Mouse (Mus musculus) kidney, postnatal 14 days (tissue): ENCODE results near the gene Notch1.

ENCODE experiments used
- DNase-seq: peaks from one replicate; pipeline ENCODE4 v3.0.0; 2022; ENCODE audit warnings: mixed read lengths

The Notch1 gene

DNA sequence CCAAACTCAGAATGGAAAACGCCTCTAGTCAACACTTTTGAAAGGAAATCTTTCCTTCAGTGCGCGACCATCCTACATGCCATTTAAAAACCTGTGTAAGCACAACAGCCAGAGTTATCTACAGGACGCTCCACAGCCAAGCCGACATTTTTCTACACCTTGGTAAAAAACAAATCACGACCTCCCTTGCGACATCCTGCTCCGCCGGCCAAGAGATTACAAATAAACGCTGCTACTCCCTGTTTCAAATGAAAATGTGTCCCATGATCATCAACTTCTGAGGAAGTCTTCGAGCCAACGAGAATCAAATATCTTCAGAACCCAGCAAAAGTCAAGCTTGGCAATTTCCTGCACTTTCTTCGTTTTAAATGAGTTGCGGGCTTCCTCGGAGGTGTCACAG, 72.1 kb downstream of the Notch1 start:
- no peak for DNase-seq

DNA sequence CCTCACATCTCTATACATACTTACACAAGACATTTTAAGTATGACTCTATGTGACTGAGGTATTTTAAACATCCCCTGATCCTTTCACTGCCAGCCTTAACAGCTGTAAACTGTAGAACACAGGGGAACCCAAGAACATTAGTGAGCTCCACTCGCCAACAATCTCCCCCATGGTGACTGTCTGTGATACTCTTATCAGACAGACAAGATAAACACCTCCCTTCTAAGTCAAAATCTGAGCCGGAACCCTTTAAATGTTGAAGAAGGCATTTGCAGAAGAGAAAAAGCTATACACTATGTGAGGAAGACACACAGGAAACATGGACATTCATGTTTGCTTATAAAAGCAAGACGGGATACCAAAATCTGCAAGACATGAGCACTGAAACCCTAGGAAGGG, 72.6 kb downstream of the Notch1 start:
- no peak for DNase-seq

DNA sequence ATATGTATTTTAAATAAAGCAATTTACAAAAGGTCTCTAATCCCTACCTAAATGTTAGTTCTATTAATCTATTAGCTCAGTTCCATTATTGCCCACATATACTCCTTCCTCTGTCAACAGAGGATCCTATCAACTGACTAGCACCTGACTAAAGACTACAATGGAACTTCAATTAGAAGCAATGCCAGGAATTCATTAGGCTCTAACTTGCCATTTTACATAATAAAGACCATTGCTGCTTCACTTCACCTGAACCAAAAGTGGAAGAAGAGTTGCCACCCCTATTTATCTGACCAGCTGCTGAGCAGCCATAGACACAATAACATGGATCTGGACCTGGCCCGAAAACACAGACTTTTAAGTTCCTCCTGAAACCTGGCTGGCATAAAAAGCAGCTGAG, 73.6 kb downstream of the Notch1 start:
- no peak for DNase-seq

DNA sequence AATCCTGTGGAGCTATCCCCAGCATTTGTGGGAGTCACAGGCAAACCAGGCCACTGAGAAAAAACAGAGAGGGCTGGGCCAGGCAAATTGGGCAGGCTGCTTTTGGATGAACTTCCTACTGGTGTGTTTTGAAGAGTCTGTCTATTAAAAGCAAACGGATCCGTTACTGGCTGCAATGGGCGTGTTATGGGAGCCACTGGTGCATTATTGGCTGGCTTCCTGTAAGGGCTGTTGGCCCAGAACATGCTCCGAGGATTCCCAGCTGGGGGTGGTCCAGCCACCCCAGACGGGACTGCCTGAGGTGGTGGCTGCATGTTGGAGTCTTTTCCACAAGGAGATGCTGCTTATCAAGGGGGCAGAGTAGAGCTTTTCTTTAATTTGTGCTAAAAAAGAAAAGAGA, 74.8 kb downstream of the Notch1 start:
- no peak for DNase-seq

DNA sequence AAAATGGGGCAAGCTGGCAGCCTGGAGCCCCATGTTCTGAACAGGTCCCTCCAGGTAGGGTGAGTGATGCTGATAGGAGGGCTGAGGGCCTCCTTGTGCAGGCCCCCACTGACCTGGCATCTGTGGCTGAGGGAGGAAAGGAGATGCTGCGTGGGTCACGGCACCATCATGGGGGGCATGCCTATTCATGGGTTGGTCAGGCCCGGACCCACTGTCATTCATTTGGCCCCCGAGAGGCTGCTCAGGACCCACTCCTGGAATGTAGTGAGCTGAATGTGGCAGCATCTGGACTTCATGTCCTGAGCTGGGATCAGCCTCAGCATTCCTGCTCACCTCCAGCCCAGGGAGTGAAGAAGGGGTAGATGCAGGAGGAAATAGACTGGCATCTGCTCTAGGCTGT, 75.2 kb downstream of the Notch1 start:
- DNase-seq: no peak

DNA sequence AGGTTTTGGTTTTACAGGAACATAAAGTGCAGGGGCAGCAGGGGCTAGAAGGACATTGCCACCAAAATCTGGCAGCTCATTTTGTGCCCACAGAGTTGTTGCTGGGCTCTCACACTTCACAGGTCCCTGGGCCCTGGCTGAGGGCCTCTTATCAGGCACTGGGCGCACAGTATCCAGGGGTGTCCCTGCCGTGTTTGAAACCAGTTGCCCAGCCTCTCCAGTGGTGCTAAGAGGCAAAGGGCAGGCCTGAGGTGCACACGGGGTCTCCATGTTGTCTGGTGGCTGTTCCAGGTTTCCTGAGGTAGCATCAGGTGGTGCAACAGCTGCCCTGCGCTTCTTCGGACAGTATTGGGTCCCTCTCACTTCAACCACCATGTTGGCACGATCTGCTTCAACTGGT, 76.8 kb downstream of the Notch1 start:
- no peak for DNase-seq

DNA sequence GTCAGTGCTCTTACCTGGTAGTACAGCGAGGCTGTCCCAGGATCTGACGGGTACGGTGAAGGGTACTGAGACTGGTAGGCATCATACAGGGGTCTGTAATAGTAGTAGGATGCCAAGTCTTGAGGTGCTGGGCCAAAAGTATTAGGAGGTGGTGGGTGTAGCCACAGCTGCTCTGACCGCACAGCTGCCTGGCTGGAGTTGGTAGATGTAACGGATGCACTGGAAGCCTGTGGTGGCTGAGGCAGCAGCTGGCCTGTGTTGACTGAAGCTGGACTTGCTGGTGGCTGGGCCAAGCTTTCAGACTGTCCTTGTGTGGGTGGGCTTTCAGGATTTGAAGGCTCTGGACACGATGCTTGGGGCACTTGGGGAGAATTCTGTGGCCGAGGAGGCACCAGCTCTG, 78.1 kb downstream of the Notch1 start:
- DNase-seq: no peak

DNA sequence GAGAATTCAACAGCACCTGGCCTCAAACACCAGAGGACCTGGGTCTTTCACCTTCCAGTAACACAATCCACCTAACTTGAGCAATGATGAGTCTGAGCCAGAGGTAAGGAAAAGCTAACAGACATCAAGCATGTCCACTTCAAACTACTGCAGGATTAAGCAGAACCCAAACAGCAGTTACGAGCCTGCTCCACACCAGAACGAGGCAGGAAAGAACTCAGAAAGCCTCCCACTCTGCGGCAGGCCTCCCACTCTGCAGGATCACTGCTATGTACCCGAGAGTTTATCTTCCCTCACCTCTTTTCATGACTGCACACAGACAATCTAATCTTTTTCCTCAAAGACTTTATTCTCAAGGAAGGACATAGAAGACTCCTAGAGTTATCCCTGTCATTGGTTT, 79.2 kb downstream of the Notch1 start:
- DNase-seq: no peak

DNA sequence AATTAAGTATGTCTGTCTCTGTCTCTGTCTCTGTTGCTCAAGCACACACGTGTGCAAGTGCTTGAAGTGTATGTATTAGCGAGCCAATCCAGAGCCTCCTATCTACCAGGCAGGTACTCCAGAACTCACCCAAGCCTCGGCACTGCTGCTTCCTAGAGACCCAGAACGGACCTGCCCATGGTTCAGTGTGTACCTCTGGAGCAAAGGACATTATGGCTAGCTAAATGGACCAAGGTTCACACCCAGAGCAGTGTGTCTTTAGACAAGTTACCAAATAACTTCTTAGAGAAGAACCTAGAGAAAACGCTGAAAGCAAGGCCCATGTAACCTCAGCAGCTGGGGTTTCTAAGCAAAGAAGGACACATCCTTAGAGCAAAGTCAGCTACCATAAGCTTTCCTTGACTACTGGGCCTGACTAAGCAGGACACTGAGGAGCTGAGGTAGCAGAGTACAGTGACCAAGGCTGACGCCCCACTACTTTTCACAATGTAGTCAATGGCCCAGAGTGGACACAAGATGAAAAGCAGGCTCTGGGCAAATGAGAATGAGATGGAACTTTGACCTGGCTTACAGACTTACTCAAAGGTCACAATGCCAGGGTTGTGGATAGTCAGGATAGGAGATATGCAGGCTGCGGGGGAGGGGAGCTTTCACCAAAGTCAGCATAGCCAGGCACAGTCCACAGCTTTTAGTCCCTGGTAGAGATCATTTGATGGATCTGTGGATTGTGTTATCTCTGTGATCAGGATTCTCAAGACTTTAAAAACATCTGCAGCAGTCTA, 81.5 kb downstream of the Notch1 start:
- DNase-seq: peak; percentile 58

DNA sequence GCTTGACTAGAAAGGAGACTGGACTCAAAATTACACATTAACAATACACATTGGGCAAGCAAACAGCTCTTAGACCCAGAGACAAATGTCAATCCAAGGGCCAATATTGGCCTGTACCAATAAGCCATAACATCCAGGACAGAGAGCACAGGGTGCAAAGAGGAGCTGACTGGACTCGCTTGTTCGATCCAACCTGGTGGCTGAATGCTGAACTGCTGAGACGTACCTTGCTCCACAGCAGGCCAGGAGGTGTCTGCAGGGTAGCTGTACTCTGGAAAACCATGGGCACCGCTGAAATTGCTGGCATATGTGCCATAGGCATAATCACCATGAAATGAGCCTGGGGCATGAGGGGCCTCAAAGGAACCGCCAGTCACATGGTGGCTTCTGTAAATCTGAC, 86.6 kb downstream of the Notch1 start:
- no peak for DNase-seq

DNA sequence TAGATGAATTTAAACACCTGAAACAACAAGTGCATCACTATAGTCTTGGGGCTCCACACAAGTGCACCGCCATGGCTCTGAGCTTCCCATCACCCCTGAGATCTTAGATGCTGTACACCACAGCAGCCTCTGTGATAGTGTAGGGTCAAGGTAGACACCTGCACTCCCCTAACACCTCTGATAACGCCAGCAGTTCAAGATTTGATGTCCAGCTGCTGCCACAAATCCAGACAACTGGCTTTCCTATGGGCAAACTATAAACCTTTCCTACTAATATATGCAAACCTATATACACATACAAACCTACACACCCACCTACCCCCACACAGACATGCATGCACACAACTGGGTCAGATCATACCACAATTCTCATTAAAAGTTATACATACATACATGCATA, 91.9 kb downstream of the Notch1 start:
- DNase-seq: no peak

DNA sequence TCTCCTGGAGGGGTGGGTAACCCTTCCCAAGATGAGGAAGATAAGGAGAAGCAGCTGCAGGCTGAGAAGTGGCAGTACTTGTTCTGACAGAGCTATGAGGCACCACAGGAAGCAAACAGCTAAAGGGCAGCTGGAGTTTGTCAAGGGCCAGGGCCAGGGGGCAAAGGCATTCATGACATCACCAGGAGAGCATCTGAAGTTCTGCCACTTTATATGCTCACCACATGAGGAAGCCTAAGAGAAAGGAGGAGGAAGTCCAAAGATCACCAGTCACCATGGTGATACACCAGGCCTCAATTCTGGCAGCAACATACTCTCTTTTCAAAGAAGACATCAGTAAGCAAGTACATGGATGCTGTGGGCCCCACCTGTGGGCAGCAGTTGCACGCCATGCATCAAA, 93.4 kb downstream of the Notch1 start:
- DNase-seq: peak; percentile 61

DNA sequence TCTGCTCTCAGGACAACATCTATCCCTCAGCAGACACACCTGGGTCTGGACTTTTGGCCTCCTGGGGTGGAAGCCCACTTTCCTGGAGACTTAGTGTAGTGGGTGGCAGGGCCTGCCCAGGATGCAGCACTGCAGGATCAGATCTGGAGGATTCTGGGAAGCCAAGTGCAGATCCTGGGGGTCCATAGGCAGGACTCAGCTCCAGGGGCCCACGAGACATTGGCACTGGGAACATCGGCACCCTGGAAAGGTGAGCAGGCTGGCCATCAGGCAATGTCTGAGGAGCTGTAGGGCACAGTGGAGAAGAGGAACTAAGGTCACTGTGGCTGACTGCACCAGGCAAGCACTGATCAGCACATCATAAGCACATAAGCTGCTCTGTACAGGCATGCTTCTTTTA, 94.5 kb downstream of the Notch1 start:
- no peak for DNase-seq

DNA sequence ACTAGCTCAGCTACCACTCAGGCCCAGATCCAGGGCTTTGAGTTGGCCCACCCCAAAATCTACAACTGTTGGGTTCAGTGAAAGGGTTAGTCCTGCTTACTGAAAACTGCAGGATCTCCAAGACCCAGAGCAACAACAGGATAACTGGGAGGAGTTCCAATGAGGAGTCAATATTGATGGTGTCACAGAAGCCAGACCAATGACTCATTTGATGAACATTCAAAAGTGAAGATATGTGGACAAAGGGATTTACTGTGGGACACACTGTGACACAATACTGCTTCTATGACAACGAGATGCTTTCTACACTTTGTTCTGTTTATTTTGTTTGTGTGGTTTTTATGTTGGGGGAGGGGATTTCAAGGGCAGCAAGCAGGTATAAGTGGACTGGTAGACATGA, 98.3 kb downstream of the Notch1 start:
- DNase-seq: no peak

DNA sequence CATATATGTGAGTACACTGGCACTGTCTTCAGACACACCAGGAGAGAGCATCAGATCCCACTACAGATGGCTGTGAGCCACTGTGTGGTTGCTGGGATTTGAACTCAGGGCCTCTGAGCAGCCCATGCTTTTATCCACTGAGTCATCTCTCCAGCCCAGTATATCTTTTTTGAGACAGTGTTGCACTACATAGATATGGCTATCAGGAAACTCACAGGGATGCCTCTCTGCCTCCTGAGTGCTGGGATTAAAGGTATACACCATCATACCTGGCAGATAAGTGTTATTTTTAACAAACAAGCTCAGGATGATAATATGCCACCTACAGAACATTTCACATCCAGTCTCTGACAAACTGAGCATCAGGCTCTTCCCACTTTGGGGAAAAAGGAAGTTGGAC, 99.4 kb downstream of the Notch1 start:
- no peak for DNase-seq

DNA sequence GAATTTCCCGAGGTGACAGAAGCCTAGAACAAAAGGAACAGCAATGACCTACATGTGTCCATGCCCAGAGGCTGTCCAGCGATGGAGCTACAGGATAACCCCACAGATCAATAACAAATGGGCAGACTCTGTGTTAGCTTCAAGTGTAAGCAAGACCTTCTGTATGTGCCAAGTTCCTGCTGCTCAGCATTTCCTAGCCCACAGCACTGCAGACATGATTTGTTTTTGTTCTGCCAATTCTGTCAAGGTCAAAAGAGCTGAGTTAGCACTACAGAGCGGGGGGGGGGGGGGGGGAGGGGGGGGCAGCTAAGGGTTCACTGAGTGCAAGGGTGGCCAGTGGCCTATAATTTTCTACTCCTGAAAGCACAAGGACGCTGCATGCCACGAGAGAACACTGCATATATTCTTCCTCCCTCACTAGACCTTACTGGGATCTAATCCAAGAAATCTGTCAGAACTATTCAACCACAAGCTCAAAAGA, 105.5 kb downstream of the Notch1 start:
- peak; percentile 65 for DNase-seq

DNA sequence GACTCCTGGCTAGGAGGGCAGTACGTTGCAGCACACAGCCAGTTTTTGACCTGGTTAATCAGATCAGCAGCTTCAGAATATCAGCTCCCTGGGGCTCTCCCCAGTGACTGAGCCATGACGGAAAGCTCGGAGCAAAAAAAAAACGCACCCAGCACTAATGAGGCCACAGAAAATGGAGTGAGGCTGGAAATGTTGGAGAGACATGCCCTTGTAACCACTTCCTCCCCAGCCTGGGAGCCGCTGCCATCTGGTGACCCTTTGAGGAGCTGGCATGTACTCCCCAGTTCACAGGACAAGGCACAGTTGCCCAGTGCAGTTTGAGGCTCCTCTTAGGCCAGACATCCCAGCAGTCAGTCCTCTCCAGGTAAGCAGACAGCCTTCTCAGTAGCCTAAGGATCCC, 106.4 kb downstream of the Notch1 start:
- no peak for DNase-seq

DNA sequence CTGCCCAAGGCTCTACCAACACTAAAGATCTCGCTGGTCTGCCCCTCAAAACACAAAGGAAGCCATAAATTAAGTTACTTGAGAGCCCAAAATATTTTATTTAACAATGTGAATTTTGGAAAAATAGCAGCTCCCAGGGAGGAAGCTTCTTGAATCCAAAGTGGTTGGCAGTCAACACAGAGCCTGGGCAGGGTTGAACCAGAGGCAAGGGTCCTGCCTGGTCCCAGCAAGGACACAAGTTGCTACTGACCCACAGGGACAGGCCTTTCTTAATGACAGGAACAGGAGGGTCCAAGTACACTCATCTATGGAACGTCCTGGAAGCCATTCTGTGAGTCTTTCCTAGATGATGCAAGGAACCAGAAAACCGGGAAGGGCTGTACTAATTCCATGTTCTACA, 107.1 kb downstream of the Notch1 start:
- no peak for DNase-seq

DNA sequence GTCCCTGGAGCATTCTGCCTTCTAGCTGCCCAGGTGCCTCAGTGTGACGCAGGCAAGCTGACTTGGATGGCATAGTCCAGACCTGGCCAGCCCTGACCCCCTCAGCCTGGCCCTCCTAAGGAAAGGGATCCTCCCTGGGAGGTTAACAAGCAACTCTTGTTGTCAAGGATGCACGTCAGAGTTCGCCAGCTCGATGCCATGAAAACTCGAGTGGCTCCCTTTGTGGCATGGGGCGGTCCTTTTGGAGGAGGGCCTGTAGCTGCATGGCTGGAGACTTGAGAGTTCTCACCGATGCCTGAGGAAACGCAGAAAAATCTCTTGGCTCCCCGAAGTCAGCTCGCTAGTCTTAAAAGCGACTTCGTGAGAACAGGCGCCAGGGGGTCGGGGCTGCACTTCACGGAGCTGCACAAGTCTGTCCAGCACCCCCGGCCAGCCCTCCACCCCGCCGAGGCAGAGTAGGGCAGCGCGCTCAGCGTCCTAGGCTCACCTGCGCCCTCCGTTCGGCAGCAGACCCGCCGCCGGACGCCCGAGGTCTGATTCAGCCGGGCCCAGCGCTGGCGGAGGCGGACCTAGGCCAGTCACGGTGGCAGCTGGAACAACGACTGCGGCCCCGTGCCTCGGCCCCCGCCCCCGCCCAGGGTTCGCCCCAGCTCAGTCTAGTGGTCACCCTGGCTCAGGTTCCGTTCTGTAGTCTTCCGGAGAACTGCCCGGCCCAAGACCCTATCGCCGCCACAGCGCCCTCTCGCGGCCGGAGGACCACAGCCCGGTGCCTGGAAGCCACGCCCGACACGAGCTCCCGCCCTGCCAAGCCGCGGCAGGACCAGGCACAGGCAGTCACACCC, 107.7 kb downstream of the Notch1 start, which contains the start of gene Inpp5e:
TSS of gene Inpp5e (minus strand) at position 689 of the 842 bp plus-strand sequence.
- DNase-seq: peak; percentile 98
